ENCODE assay signal across 9 mouse cellular contexts in genomic region chr7:132996391-132996790, GRCm38 (mm10).
DNase-seq lines count a peak whose midpoint lies in the region; ATAC-seq and TF ChIP-seq lines count a peak whose summit lies in the region.
"Had no signal": no experiment of that assay in that cellular context is flagged by ENCODE, and none has a peak within 500 bp of the region (broad histone marks: within the 10 kb centered on the region; RNA-seq: fewer than 3 reads in every experiment).

No protein-coding gene starts in this region.

- no peak overlapping the region for H3K27ac ChIP-seq in ES-Bruce4 (ENCODE audit: insufficient read depth, low read length)
- no peak overlapping the region for H3K27ac ChIP-seq in embryonic facial prominence, embryonic 10.5 days (replicated peaks)

- peak; percentile 35 to 43 for DNase-seq in cerebellum, postnatal 14 days
- peak; percentile 16 to 25 for DNase-seq in layer of hippocampus, postnatal 25 days (ENCODE audit: extremely low spot score in 1 of 2, low spot score in 1 of 2)
- DNase-seq in layer of hippocampus, adult 11-12 months (ENCODE audit: low spot score), result no peak
- DNase-seq in embryonic facial prominence, embryonic 10.5 days (ENCODE audit: low spot score), result no peak
- no peak for DNase-seq in left cerebral cortex, postnatal 4 days

- intact Hi-C loops in left cerebral cortex, postnatal 4 days (cut with DNase I), result no loop called here

- no peak overlapping the region for H3K9ac ChIP-seq in ES-Bruce4 (ENCODE audit: low read depth, poor library complexity, severe bottlenecking)

- ATAC-seq in cerebellum, adult (ENCODE audit: insufficient number of reproducible peaks, low FRiP score, low TSS enrichment), result no peak
- 0 out of 4 replicates have a peak, but pooled peaks have one; percentile 30 to 40 for ATAC-seq in hematopoietic stem cell, adult 5-6 weeks (replicated peaks in 1 of 2; ENCODE audit: insufficient read depth in 1 of 2, low FRiP score in 2 of 2, low TSS enrichment in 1 of 2, low read depth in 1 of 2, poor library complexity in 2 of 2, severe bottlenecking in 2 of 2)

- H3K36me3 ChIP-seq in ES-Bruce4 (ENCODE audit: control insufficient read depth, insufficient read depth, low read length, poor library complexity, severe bottlenecking), result peaks cover 92% of the 10 kb centered on the region
- peaks cover 100% of the 10 kb centered on the region for H3K36me3 ChIP-seq in embryonic facial prominence, embryonic 10.5 days (replicated peaks)

- H3K9me3 ChIP-seq in ES-Bruce4 (replicated peaks; ENCODE audit: control insufficient read depth, insufficient read depth, low read length, poor library complexity, severe bottlenecking), result no peaks in the 10 kb centered on the region
- no peaks in the 10 kb centered on the region for H3K9me3 ChIP-seq in embryonic facial prominence, embryonic 10.5 days
- H3K9me3 ChIP-seq: G1E had no signal

- peak; percentile 75 for TF ChIP-seq CTCF in ES-Bruce4 (IDR thresholded peaks at IDR 0.05; ENCODE audit: low read depth, low read length)

- WGBS in embryonic facial prominence, embryonic 10.5 days, result 90% methylated on average over 5 of the region's 5 CpGs

- no peak for TF ChIP-seq POLR2A in ES-Bruce4 (IDR thresholded peaks at IDR 0.05; ENCODE audit: insufficient read depth, low read length)

- H3K4me1 ChIP-seq in ES-Bruce4 (ENCODE audit: control insufficient read depth, insufficient read depth, low read length), result no peaks in the 10 kb centered on the region
- no peaks in the 10 kb centered on the region for H3K4me1 ChIP-seq in embryonic facial prominence, embryonic 10.5 days

- H3K4me3 ChIP-seq in ES-Bruce4 (ENCODE audit: low read depth, low read length), result no peak overlapping the region
- no peak overlapping the region for H3K4me3 ChIP-seq in embryonic facial prominence, embryonic 10.5 days

- no peak for TF ChIP-seq EP300 in ES-Bruce4 (IDR thresholded peaks at IDR 0.05; ENCODE audit: insufficient read depth, low read depth, low read length)

- H3K27me3 ChIP-seq in ES-Bruce4 (ENCODE audit: control insufficient read depth, insufficient read depth, low read length, poor library complexity, severe bottlenecking), result no peaks in the 10 kb centered on the region
- H3K27me3 ChIP-seq in embryonic facial prominence, embryonic 10.5 days (replicated peaks; ENCODE audit: low read depth, poor library complexity, severe bottlenecking), result no peaks in the 10 kb centered on the region

Comparison
In these comparisons a context has a peak if more than half of its experiments do, and no peak if none do; other contexts are left out.
1. DNase-seq: peak in cerebellum, postnatal 14 days (2 of 2) and layer of hippocampus, postnatal 25 days (2 of 2); none in layer of hippocampus, adult 11-12 months (single experiment), embryonic facial prominence, embryonic 10.5 days (single experiment) and left cerebral cortex, postnatal 4 days (single experiment).